Mouse (Mus musculus) intestine, postnatal 0 days (tissue): ENCODE measurements around the gene Nuak1. TPM values are rescaled to one million over a fixed set of nuclear protein-coding genes. Genes with fewer than 3 reads are reported as not detected.

Experiments used
- ATAC-seq: fragments of 200-750 bp; cut with Nextera tagmentation; 2 replicates; pipeline ENCODE4 v1.8.0; 2017; ENCODE audit warnings: mild to moderate bottlenecking, moderate TSS enrichment, moderate library complexity
- H3K27ac ChIP-seq: fragments of 300-500 bp; sonication (generic); 2 replicates; pipeline ENCODE4 v1.5.1; 2014; ENCODE audit warnings: mild to moderate bottlenecking, low read depth, low read length, moderate library complexity
- H3K27me3 ChIP-seq: fragments of 300-500 bp; sonication (generic); replicated peaks from 2 replicates; pipeline ENCODE4 v1.6.1; 2014; ENCODE audit warnings: low read length, mixed read lengths; ENCODE audit not compliant: control insufficient read depth, insufficient read depth
- H3K36me3 ChIP-seq: fragments of 300-500 bp; sonication (generic); 2 replicates; pipeline ENCODE4 v1.6.1; 2014; ENCODE audit warnings: mild to moderate bottlenecking, moderate library complexity; ENCODE audit not compliant: control insufficient read depth, insufficient read depth
- H3K4me1 ChIP-seq: fragments of 300-500 bp; sonication (generic); replicated peaks from 2 replicates; pipeline ENCODE4 v1.6.1; 2014; ENCODE audit warnings: antibody characterized with exemption, low read length, mixed read lengths; ENCODE audit not compliant: control insufficient read depth, insufficient read depth
- H3K4me2 ChIP-seq: fragments of 300-500 bp; sonication (generic); replicated peaks from 2 replicates; pipeline ENCODE4 v1.6.1; 2014; ENCODE audit warnings: low read depth, mild to moderate bottlenecking, moderate library complexity
- H3K4me3 ChIP-seq: fragments of 300-500 bp; sonication (generic); 2 replicates; pipeline ENCODE4 v1.5.1; 2014; ENCODE audit warnings: low read depth, low read length
- H3K9ac ChIP-seq: fragments of 300-500 bp; sonication (generic); 2 replicates; pipeline ENCODE4 v1.6.1; 2014; ENCODE audit warnings: mild to moderate bottlenecking, low read depth, low read length
- H3K9me3 ChIP-seq: fragments of 300-500 bp; sonication (generic); 2 replicates; pipeline ENCODE4 v1.6.1; 2016; ENCODE audit warnings: mixed run types; ENCODE audit not compliant: control insufficient read depth
- CTCF ChIP-seq: sonication (generic); IDR thresholded peaks from 2 replicates; pipeline ENCODE4 v1.5.1; 2016; ENCODE audit warnings: low read depth, mild to moderate bottlenecking, control low read depth, antibody characterized with exemption, moderate library complexity
- WGBS: fragments of 180-500 bp; shearing (Covaris S2); extraction: QIAGEN DNeasy Blood & Tissue Kit; methylation state at CpG from one replicate; pipeline ENCODE4 v1.1.7; 2014; 5-methylcytosine and 5-hydroxymethylcytosine counted together
- polyA plus RNA-seq: library from polyadenylated mRNA; unstranded; fragments of >200 nt; fragmentation: Nextera tagmentation; extraction: Ambion mirVana; gene quantifications from 2 replicates; pipeline ENCODE4 v1.2.1, GENCODE M21; 2015

Nuak1 gene
- polyA plus RNA-seq, 1 experiment from 2014 or later: 0.37 TPM

DNA sequence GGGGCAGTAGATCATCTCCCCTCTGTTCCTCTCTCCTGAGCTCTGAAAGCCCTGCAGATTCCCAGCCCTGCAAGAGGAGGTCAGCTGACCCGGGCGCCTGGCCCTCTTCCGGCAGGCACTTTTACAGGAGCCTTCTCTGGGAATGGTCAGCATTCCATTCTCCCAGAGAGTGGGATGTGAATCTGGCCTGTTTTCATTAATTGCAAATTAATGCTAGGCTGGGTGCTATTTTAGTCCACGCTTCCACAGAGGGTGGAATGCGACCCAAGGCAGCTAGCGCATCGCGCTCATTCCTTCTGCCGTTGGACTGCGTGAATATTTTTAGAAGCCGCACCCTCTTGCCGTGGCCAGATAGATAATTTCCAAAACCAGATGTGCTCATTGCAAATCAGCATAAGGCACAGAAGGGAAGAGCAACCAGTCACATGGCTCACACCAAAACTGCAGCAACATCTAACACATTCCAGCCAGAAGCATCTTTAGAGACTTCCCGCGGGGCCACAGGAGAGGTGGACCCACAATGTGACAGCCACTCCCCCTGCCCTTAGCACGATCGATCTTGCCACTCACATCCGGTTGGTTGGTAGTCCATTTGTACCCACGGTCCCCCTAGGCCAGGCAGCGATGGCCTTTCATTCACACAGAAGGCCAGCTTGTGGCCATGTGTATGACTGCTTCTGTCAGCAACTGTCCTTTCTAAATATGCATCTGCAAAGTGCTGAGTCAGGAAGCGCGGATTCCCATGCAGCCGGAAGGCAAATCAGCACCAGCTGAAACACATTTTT lies 51.8 kb downstream of the Nuak1 start:
- Histone ChIP-seq H3K27me3 (no peaks in the 10 kb centered on the region), H3K27ac (no peak overlapping the region), H3K4me2 (no peak overlapping the region), H3K4me3 (no peak overlapping the region), H3K36me3 (no peaks in the 10 kb centered on the region), H3K4me1 (no peaks in the 10 kb centered on the region), H3K9ac (no peak overlapping the region), H3K9me3 (no peaks in the 10 kb centered on the region)
- no peak for ATAC-seq
- TF ChIP-seq CTCF: no peak
- 48% methylated on average over 22 of the region's 22 CpGs for WGBS

DNA sequence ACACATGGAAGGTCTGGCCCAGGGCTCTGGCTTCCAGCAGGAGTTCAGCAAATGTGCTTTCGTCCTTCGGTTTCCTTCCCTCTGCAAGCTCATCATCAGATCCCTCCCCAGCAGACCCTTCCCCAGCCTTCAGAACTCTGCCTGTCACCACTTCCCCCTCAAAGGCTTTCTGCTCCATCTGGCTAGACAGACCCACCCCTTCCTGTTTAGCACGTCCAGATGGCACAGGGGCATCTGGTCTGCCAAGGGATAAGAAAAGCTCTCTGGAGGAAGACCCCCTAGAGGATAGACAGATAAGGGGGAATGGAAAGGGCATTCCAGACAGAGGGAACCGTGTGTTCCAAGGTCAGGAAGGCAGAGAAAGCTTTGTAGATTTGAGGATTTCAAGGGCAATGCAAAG lies 53.1 kb downstream of the Nuak1 start:
- no peak for ATAC-seq
- TF ChIP-seq CTCF: no peak
- no peaks in the 10 kb centered on the region for H3K9me3 ChIP-seq
- H3K36me3 ChIP-seq: no peaks in the 10 kb centered on the region
- H3K9ac ChIP-seq: no peak overlapping the region
- H3K27ac ChIP-seq: no peak overlapping the region
- H3K4me1 ChIP-seq: no peaks in the 10 kb centered on the region
- H3K4me2 ChIP-seq: no peak overlapping the region
- 60% methylated on average over 4 of the region's 4 CpGs for WGBS
- no peaks in the 10 kb centered on the region for H3K27me3 ChIP-seq
- H3K4me3 ChIP-seq: no peak overlapping the region

DNA sequence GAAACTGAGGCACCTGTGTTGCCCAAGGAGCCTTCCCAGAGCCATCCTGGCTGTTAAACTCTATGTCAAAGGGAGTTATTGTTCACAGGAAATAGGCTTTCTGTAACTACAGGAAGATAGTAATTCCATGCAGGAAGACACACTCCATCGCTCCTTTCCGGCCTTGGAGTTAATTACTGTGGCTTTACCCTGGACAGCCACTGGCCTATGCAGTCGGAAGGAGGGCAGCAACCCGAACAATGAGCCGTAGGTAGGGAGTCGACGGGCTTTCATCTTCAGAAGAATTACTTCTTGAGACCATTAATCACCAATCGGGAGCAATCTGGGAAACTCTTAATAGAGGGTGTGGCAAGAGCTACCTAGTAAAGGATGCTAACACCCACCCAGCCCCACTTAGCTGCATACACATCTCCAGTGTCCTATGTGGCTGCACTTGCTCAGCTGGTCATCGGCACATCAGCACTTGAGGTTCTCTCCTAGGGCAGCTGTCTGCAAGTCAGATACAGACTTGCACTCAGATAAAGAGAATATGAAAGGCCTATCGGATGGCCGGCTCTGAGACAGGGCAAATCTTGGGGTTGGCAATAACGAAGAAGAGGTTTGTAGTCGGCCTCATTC lies 53.7 kb downstream of the Nuak1 start:
- Histone ChIP-seq H3K9ac (no peak overlapping the region), H3K27ac (no peak overlapping the region), H3K4me2 (no peak overlapping the region), H3K27me3 (no peaks in the 10 kb centered on the region), H3K4me1 (no peaks in the 10 kb centered on the region), H3K36me3 (no peaks in the 10 kb centered on the region), H3K4me3 (no peak overlapping the region), H3K9me3 (no peaks in the 10 kb centered on the region)
- no peak for ATAC-seq
- no peak for TF ChIP-seq CTCF
- WGBS: 73% methylated on average over 13 of the region's 13 CpGs

GRCm38 (mm10) chr10:84386214-84386613 lies 54.2 kb downstream of the Nuak1 start:
- no peak overlapping the region for H3K27ac ChIP-seq
- WGBS: 80% methylated on average over 3 of the region's 3 CpGs
- H3K27me3 ChIP-seq: no peaks in the 10 kb centered on the region
- H3K9me3 ChIP-seq: no peaks in the 10 kb centered on the region
- H3K4me1 ChIP-seq: no peaks in the 10 kb centered on the region
- no peak overlapping the region for H3K4me2 ChIP-seq
- TF ChIP-seq CTCF: no peak
- H3K9ac ChIP-seq: no peak overlapping the region
- no peaks in the 10 kb centered on the region for H3K36me3 ChIP-seq
- no peak overlapping the region for H3K4me3 ChIP-seq
- no peak for ATAC-seq

GRCm38 (mm10) chr10:84384761-84385160 lies 55.6 kb downstream of the Nuak1 start:
- H3K36me3 ChIP-seq: no peaks in the 10 kb centered on the region
- no peaks in the 10 kb centered on the region for H3K27me3 ChIP-seq
- no peak overlapping the region for H3K9ac ChIP-seq
- H3K4me3 ChIP-seq: no peak overlapping the region
- no peaks in the 10 kb centered on the region for H3K4me1 ChIP-seq
- WGBS: 89% methylated on average over 9 of the region's 9 CpGs
- ATAC-seq: no peak
- TF ChIP-seq CTCF: no peak
- H3K4me2 ChIP-seq: no peak overlapping the region
- H3K27ac ChIP-seq: no peak overlapping the region
- H3K9me3 ChIP-seq: no peaks in the 10 kb centered on the region

DNA sequence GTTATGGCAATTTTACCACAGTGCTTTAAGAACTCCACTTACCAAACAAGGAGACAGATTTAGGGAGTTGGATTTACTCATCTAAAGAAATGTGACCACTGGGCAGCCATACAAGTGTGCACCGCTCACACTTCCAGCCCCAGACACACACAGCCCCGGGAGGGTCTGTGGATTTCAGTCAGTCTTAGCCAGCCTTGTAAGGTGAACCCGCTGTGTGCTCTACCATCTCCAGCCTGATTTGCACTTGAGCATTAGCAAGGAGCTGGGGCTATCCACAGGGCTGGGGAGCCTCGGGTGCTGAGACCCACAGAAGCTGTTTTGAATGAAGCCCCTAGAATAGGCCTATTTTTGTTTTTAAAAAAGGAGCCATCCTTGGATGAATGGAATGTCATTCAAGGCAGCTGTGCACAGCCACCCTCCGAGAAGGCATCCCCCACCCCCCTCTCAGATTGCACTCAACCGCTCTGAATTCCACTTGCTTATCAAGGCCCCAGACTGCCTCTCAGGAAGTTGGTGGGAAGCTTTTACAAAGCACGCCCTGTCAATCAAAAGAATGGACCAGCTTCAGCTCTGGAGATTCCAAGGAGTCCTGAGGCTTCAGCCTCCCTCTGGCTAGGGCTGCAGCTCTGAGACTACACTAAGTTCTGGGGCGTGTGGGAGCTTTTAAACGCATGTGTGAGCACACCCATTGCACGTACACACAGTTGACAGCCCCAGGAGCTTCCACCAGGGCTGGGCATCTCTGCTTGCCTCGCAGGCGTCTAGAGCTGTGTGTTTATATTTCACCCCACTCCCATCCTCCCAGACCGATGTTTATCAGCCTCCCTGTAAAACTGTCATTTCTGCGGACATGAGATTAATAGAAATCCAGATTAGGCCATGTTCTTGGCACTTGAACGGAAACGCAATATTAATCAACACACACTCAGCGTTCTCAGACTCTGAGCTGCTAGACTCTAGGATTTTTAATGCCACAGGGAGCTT lies 57.2 kb downstream of the Nuak1 start:
- Histone ChIP-seq H3K4me3 (no peak overlapping the region), H3K4me2 (no peak overlapping the region), H3K9me3 (no peaks in the 10 kb centered on the region), H3K4me1 (no peaks in the 10 kb centered on the region), H3K36me3 (no peaks in the 10 kb centered on the region), H3K27ac (no peak overlapping the region), H3K27me3 (no peaks in the 10 kb centered on the region), H3K9ac (no peak overlapping the region)
- no peak for ATAC-seq
- TF ChIP-seq CTCF: no peak
- WGBS: 22% methylated on average over 17 of the region's 17 CpGs
